Comparison of ENCODE assay signal across 8 mouse cellular contexts in genomic region chr5:123169284-123169683, GRCm38 (mm10). TPM values are rescaled to one million over a fixed set of nuclear protein-coding genes. Genes with fewer than 3 reads are reported as not detected.
DNase-seq lines count a peak whose midpoint lies in the region; ATAC-seq and TF ChIP-seq lines count a peak whose summit lies in the region.

TSS of gene Psmd9 (plus strand) at chr5:123169413.

- no peak within 1 kb of the TSS for H3K4me2 ChIP-seq in midbrain, embryonic 16.5 days (ENCODE audit: low read length)

- H3K9me3 ChIP-seq in midbrain, embryonic 16.5 days (replicated peaks; ENCODE audit: control insufficient read depth, low read length, poor library complexity, severe bottlenecking), result no peaks in the 10 kb centered on the region

- TF ChIP-seq POLR2A in bone marrow macrophage, adult 2 months (IDR thresholded peaks at IDR 0.05; ENCODE audit: borderline replicate concordance, low read depth, low read length), result no peak

- no peak for ATAC-seq in midbrain, embryonic 16.5 days

- H3K9ac ChIP-seq in midbrain, embryonic 16.5 days (ENCODE audit: low read depth, low read length), result no peak within 1 kb of the TSS

- no peak for TF ChIP-seq CTCF in bone marrow macrophage, adult 2 months (IDR thresholded peaks at IDR 0.05; ENCODE audit: low read depth, low read length)

- no peak for DNase-seq in layer of hippocampus, adult 8-10 months (ENCODE audit: low spot score in 2 of 2)
- DNase-seq in layer of hippocampus, adult 9-11 months, result no peak
- no peak for DNase-seq in heart, adult 8-10 months (ENCODE audit: low spot score)
- no peak for DNase-seq in layer of hippocampus, postnatal 14 days (ENCODE audit: low spot score in 2 of 2)
- DNase-seq in Muller cell, postnatal 12 days (ENCODE audit: inconsistent ontology term), result no peak
- DNase-seq in right cerebral cortex, adult 18-20 months, result no peak

- H3K4me3 ChIP-seq in bone marrow macrophage, adult 2 months (ENCODE audit: insufficient read depth, low read length), result no peak within 1 kb of the TSS
- H3K4me3 ChIP-seq in midbrain, embryonic 16.5 days (ENCODE audit: low read depth, low read length), result no peak within 1 kb of the TSS

- no peaks in the 10 kb centered on the region for H3K4me1 ChIP-seq in bone marrow macrophage, adult 2 months (ENCODE audit: control insufficient read depth, insufficient read depth, low read length)
- H3K4me1 ChIP-seq in midbrain, embryonic 16.5 days (ENCODE audit: control insufficient read depth, insufficient read depth, low read length), result no peaks in the 10 kb centered on the region; the same call in 1 of the 2 replicates

- WGBS in midbrain, embryonic 16.5 days, result 80% methylated on average over 5 of the region's 5 CpGs

- H3K27ac ChIP-seq in bone marrow macrophage, adult 2 months (ENCODE audit: insufficient read depth, low read depth, low read length), result no peak within 1 kb of the TSS
- H3K27ac ChIP-seq in midbrain, embryonic 16.5 days (ENCODE audit: low read length), result no peak within 1 kb of the TSS

- no peaks in the 10 kb centered on the region for H3K27me3 ChIP-seq in midbrain, embryonic 16.5 days (ENCODE audit: control insufficient read depth, insufficient read depth, low read depth, low read length)

- H3K36me3 ChIP-seq in midbrain, embryonic 16.5 days (ENCODE audit: control insufficient read depth, insufficient read depth, low read length), result peaks cover 14% of the 10 kb centered on the region

RNA-seq across cellular contexts. Expression of gene Psmd9, which starts in this region (rescaled TPM):
- 10 to 100 TPM; 26.2 to 34.3 (median 27.4) TPM for total RNA-seq in layer of hippocampus, adult 8-10 months (2022)
- 31.0 and 31.4 TPM in 2 replicates for polyA plus RNA-seq in bone marrow macrophage, adult 2 months (2012; ENCODE audit: insufficient read depth, insufficient read length, missing spikeins)
- total RNA-seq in heart, adult 8-10 months (2022), result 10 to 100 TPM; 11.7 to 16.6 (median 13.8) TPM
- total RNA-seq in layer of hippocampus, postnatal 14 days (2021), result 10 to 100 TPM; 30.9 to 42.8 TPM
- polyA plus RNA-seq in midbrain, embryonic 16.5 days (2015; fragmentation: Nextera tagmentation; extraction: Ambion mirVana), result 73.6 and 77.6 TPM in 2 replicates
